Mouse (Mus musculus) cerebellum, postnatal 4 days (tissue): ENCODE measurements around the gene Mipep.

Source experiments
- DNase-seq, 2 experiments: peaks; one replicate each; pipeline ENCODE4 v3.0.0; 2022; ENCODE audit warnings: low spot score in 2 of 2, mixed read lengths in 1 of 2

Mipep gene

DNA sequence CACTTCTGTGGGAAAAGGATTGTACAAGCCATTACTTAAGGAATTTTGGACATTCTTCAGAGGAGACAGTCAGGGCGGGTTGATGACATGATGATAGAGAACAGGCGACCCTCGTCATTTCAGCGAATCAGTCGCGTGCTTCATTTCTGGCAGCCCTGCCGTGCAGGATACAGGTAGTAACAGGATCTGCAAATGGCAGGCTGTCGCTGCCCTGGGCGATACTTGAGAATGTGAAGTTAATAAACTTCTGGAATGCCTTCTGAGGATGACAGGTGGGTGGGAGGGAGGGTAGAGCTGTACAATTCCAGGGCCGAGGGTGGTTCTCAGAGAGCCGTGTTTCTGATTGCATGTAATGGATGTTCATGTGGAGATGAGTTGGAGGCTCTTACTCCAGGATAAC, 82.0 kb downstream of the Mipep start:
- no peak for DNase-seq

- no peak for DNase-seq
Measured at GRCm38 (mm10) chr14:60868325-60868724, 84.0 kb downstream of the Mipep start.

DNA sequence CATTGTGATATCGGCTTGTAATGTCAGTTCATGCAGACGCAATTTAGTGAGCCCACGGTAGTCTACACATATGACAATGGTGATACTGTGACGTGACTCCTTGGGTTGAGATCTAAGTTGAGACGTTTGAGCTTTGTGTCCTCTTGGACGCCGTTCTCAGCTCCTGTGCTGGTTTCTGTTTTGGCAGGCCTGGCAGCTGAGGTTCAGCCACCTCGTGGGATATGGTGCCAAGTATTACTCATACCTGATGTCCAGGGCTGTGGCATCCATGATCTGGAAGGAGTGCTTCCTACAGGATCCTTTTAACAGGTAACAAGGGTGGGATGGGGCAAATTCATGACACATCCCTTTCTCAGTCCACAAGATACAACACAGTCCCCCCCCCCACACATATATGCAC, 87.5 kb downstream of the Mipep start:
- no peak for DNase-seq

GRCm38 (mm10) chr14:60882106-60882505, 97.7 kb downstream of the Mipep start:
- no peak for DNase-seq

DNA sequence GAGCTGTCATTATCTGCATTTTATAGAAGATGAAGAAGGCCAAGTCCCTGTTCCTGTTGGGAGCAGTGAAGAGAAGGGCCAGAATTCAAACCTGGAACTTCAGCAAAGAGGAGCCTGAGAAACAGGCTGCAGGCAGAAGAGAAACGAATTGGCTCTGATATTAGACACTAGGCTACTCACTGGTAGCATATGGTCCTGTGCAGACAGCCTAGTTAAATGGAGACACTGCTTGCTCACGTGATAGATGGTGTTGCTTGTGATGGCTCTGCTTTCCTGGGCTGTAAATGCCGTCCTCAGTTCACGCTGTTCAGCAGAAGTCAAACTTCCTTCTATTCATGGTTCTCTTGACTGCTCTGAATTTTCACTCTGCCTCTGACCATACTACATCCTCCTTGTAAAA, 98.3 kb downstream of the Mipep start:
- DNase-seq, result no peak

DNA sequence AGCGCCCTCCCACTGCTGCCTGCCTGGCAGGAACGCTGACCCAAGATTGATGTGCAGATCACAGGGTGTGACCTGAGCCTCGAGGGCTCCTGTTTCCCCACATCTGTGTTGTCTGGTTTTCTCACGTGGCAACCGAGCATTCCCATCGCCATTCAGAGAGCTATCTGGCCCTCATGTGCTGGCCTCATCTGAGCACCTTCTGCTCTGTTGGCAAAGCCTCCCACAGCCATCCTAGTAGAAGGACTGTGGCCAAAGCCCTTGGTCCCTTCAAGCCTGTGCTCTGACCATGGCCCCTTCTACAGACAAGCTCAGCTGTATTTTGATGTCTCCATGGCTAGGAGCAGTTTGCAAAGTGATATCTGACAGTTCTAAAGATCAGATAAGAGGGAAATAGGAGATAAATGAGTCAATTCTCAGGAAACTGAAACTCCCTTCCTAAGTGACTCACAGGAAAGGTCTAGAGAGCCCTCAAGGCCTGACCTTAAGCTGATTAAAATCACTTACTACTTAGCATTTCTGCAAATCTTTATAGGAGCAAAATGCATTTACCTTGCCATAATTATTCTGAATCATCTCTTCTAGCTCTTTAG, 101.1 kb downstream of the Mipep start:
- no peak for DNase-seq

DNA sequence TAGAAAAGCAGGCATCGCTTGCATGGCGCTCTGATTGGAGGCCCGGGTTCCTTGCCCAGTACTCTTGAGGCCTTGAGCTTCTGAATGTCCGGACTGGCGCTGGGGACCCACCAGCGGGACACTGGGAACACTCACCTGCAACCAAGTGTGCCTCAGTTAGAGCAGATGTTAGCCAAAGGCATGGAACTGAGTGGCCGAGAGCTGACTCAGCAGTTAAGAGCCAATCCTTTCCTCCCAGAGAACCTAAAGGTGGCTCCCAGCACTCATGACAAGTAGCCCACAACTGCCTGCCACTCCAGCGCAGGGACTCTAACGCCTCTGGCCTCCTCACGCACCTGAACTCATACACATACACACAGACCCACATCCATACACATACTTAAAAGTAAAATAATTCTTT, 109.5 kb downstream of the Mipep start:
- no peak for DNase-seq

- DNase-seq, result no peak
Measured at GRCm38 (mm10) chr14:60895172-60896000, 111.0 kb downstream of the Mipep start.

DNA sequence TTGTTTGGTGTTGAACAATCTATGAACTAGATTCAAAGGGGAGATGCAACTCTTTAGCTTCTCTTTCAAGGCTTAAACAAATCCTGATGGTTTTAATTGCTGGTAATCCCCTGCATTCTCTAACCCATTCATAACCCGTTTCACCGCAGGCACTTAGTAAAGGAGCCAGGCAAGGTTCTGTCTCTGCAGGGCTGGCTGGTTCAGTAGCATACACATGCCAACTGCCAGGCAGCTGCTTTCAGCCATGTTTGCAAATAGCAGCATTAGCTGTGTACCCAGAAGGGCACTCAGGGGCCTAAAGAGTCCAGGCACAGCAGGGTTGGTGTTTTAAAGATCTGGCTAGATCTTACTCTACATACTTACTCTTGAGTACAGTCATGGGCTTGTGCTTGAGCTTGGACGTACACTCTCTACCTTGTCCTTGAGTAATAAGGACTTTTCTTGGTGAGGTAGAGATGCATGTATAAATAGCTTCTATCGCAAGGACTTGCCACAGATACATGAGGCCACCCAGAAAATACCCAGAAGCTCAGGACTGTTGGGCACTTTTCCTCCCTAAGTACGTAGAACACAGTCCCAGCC, 113.8 kb downstream of the Mipep start:
- no peak for DNase-seq

GRCm38 (mm10) chr14:60904501-60904900, 120.1 kb downstream of the Mipep start:
- no peak for DNase-seq

GRCm38 (mm10) chr14:60906421-60907374, 122.3 kb downstream of the Mipep start:
- DNase-seq, result no peak

DNA sequence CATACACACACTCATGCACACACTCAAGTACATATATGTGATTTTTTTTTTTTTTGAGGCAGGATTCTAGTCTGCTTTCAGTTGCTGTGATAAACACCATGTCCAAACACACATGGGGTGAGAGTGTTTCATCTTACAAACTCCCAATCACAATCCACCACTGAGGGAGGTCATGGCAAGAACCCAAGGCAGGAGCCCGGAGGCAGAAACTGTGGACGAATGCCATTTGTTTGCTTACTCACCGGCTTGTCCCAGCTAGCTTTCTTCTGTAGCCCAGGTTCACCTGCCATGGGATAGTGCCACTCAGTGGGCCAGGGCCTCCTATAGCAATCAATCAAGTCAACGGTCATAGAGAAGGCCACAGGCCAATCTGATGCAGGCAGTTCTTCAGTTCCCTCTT, 125.0 kb downstream of the Mipep start:
- no peak for DNase-seq

GRCm38 (mm10) chr14:60910506-60911444, 126.4 kb downstream of the Mipep start:
- no peak for DNase-seq

- DNase-seq, result no peak
Measured at GRCm38 (mm10) chr14:60912981-60913468, 128.7 kb downstream of the Mipep start.

GRCm38 (mm10) chr14:60916661-60917060, 132.3 kb downstream of the Mipep start:
- no peak for DNase-seq

GRCm38 (mm10) chr14:60926011-60926410, 141.6 kb downstream of the Mipep start:
- DNase-seq, result no peak

GRCm38 (mm10) chr14:60935705-60936104, 151.3 kb downstream of the Mipep start:
- no peak for DNase-seq

GRCm38 (mm10) chr14:60937481-60938039, 153.2 kb downstream of the Mipep start:
- DNase-seq, result no peak
